Mouse (Mus musculus) forebrain, embryonic 11.5 days (tissue): ENCODE results near the gene Fut11. TPM values are rescaled to one million over a fixed set of nuclear protein-coding genes. Genes with fewer than 3 reads are reported as not detected.
A peak's percentile ranks its signal among the peaks of the same experiment; 100 is the strongest.
"Not testable (repeated sequence)": the region's sequence is repeated elsewhere in the genome, so short reads cannot be mapped to it uniquely, and the experiment has no call there.

Source experiments
- ATAC-seq: fragments of 200-750 bp; cut with Nextera tagmentation; replicated peaks from 2 replicates; pipeline ENCODE4 v1.8.0; 2017; ENCODE audit warnings: moderate TSS enrichment; ENCODE audit not compliant: low FRiP score
- DNase-seq: peaks from one replicate; pipeline ENCODE4 v3.0.0-alpha.2; 2017; ENCODE audit warnings: low spot score
- H3K27ac ChIP-seq: fragments of 300-500 bp; sonication (generic); 2 replicates; pipeline ENCODE4 v1.5.1; 2014; ENCODE audit warnings: low read depth, low read length
- H3K27me3 ChIP-seq: fragments of 300-500 bp; sonication (generic); 2 replicates; pipeline ENCODE4 v1.6.1; 2014; ENCODE audit warnings: mild to moderate bottlenecking, low read length, mixed read lengths; ENCODE audit not compliant: control insufficient read depth, insufficient read depth
- H3K36me3 ChIP-seq: fragments of 300-500 bp; sonication (generic); 2 replicates; pipeline ENCODE4 v1.6.1; 2014; ENCODE audit warnings: mild to moderate bottlenecking, low read length, moderate library complexity, mixed read lengths; ENCODE audit not compliant: control insufficient read depth, insufficient read depth
- H3K4me1 ChIP-seq: fragments of 300-500 bp; sonication (generic); replicated peaks from 2 replicates; pipeline ENCODE4 v1.6.1; 2014; ENCODE audit warnings: low read length, mixed read lengths; ENCODE audit not compliant: control insufficient read depth, insufficient read depth
- H3K4me2 ChIP-seq: fragments of 300-500 bp; sonication (generic); 2 replicates; pipeline ENCODE4 v1.6.1; 2014; ENCODE audit warnings: low read depth, mild to moderate bottlenecking, low read length, moderate library complexity, mixed read lengths; ENCODE audit not compliant: severe bottlenecking
- H3K4me3 ChIP-seq: fragments of 300-500 bp; sonication (generic); 2 replicates; pipeline ENCODE4 v1.5.1; 2014; ENCODE audit warnings: low read depth, low read length
- H3K9ac ChIP-seq: fragments of 300-500 bp; sonication (generic); 2 replicates; pipeline ENCODE4 v1.6.1; 2014; ENCODE audit warnings: low read length
- H3K9me3 ChIP-seq: fragments of 300-500 bp; sonication (generic); 2 replicates; pipeline ENCODE4 v1.6.1; 2016; ENCODE audit warnings: low read length, mixed read lengths; ENCODE audit not compliant: control insufficient read depth
- WGBS: fragments of 180-500 bp; shearing (Covaris S2); extraction: QIAGEN DNeasy Blood & Tissue Kit; methylation state at CpG from one replicate; pipeline ENCODE4 v1.1.7; 2014; 5-methylcytosine and 5-hydroxymethylcytosine counted together
- polyA plus RNA-seq: library from polyadenylated mRNA; unstranded; fragments of >200 nt; fragmentation: Nextera tagmentation; extraction: Ambion mirVana; gene quantifications from 2 replicates; pipeline ENCODE4 v1.2.1, GENCODE M21; 2014

Gene Fut11
- polyA plus RNA-seq, 1 experiment from 2014 or later, result 19.3 TPM

DNA sequence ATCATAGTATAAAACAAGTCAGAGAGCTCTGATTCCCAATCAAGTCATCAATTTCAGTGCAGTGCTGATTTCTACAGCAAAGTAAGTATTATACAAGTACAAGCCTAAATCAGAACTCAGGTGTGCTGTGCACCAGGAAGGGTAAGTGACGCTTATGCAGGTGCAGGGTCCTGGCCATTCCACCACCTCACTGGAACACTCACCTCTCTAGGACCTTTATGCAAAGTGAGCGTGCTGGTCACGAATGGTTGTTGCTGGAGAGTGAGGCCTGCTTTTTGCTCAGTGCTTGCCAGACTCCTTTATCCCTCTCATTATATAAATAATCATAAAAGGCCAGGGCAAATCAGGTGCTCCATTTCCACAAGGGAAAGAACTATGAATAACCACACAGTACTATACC is 5.6 kb downstream of the Fut11 start:
- no peak overlapping the region for H3K9ac ChIP-seq
- peaks cover 4% of the 10 kb centered on the region; the same call in 1 of the 2 replicates for H3K36me3 ChIP-seq
- DNase-seq (no peak), ATAC-seq (no peak)
- 89% methylated on average over 3 of the region's 3 CpGs for WGBS
- no peak overlapping the region for H3K27ac ChIP-seq
- H3K4me2 ChIP-seq, result no peak overlapping the region
- H3K4me1 ChIP-seq, result peaks cover 10% of the 10 kb centered on the region
- H3K4me3 ChIP-seq, result no peak overlapping the region
- no peaks in the 10 kb centered on the region for H3K9me3 ChIP-seq
- no peaks in the 10 kb centered on the region; the same call in 1 of the 2 replicates for H3K27me3 ChIP-seq

GRCm38 (mm10) chr14:20701554-20701953 is 6.8 kb downstream of the Fut11 start:
- Histone ChIP-seq H3K4me1 (peaks cover 3% of the 10 kb centered on the region), H3K9me3 (no peaks in the 10 kb centered on the region), H3K4me2 (peak overlapping the region; percentile 61; the same call in 1 of the 2 replicates), H3K27ac (no peak overlapping the region), H3K36me3 (peaks cover 4% of the 10 kb centered on the region; the same call in 1 of the 2 replicates), H3K9ac (no peak overlapping the region), H3K27me3 (no peaks in the 10 kb centered on the region), H3K4me3 (peak overlapping the region; percentile 68; the same call in 1 of the 2 replicates)
- 87% methylated on average over 8 of the region's 8 CpGs for WGBS
- DNase-seq (no peak), ATAC-seq (no peak)

GRCm38 (mm10) chr14:20702096-20702740 is 7.5 kb downstream of the Fut11 start:
- Histone ChIP-seq H3K9ac (peak overlapping the region; percentile 84), H3K36me3 (peaks cover 4% of the 10 kb centered on the region; the same call in 1 of the 2 replicates), H3K4me2 (peak overlapping the region; percentile 61), H3K4me1 (no peaks in the 10 kb centered on the region; the same call in 1 of the 2 replicates), H3K4me3 (peak overlapping the region; percentile 68), H3K27me3 (no peaks in the 10 kb centered on the region), H3K9me3 (no peaks in the 10 kb centered on the region), H3K27ac (no peak overlapping the region; the same call in 1 of the 2 replicates)
- ATAC-seq (peak; percentile 25), DNase-seq (no peak)
- 17% methylated on average over 15 of the region's 15 CpGs for WGBS

DNA sequence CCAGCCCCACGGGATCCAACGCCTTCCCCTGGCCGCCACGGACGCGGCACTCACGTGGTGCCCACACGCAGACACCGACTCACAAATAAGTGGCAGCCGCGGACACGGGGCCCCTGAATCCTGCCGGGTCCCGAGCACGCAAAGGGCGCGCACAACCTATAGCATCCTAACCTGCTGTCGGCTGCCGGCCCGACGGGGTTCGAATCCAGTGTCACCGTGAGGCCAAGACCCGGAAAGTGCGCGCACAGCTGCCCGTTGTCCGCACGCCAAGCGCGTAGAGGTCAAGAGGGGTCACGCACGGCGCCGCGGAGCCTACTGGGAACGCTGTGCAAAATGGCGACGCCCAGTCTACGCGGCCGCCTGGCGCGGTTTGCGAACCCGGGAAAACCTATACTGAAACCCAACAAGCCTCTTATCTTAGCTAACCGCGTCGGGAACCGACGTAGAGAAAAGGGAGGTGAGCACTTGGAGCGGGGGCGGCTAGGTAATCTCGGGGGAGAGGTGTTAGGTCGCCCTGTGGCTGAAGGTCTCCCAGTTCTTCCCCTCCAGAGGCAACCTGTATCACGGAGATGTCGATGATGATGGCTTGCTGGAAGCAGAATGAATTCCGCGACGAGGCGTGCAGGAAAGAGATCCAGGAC is 8.1 kb downstream of the Fut11 start, which contains the start of gene Chchd1:
Gene Chchd1, plus strand, starts transcription at position 266 of the 641 bp plus-strand sequence.
- Histone ChIP-seq H3K27me3 (no peaks in the 10 kb centered on the region), H3K36me3 (peaks cover 4% of the 10 kb centered on the region; the same call in 1 of the 2 replicates)
- ATAC-seq, result peak; percentile 74

DNA sequence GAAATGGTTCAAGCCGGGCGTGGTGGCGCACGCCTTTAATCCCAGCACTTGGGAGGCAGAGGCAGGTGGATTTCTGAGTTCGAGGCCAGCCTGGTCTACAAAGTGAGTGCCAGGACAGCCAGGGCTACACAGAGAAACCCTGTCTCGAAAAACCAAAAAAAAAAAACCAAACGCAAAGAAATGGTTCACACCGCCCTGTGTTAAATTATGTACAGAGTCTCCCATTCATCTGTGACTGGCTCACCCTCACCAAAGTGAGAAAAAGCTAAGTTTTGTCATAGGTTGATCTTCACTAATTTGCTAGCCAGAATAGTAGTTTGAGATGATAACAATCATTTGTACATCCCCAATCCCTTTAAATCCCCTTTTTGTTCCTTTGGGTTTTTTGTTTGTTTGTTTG is 8.7 kb downstream of the Fut11 start:
- DNase-seq, H3K4me1 ChIP-seq, H3K27me3 ChIP-seq, H3K36me3 ChIP-seq, H3K9me3 ChIP-seq, ATAC-seq: not testable (repeated sequence)
- H3K9ac ChIP-seq, result peak overlapping the region; percentile 84
- peak overlapping the region; percentile 68 for H3K4me3 ChIP-seq
- 8% methylated on average over 8 of the region's 8 CpGs for WGBS
- H3K4me2 ChIP-seq, result peak overlapping the region; percentile 61
- H3K27ac ChIP-seq, result peak overlapping the region; percentile 75; the same call in 1 of the 2 replicates

More for the DNA sequence above, 8.1 kb downstream of the Fut11 start, which contains the start of gene Chchd1:
- DNase-seq, result peak; percentile 95
- Histone ChIP-seq H3K4me3 (peak within 1 kb of the TSS; percentile 68), H3K9me3 (no peaks in the 10 kb centered on the region), H3K4me2 (peak within 1 kb of the TSS; percentile 61), H3K27ac (peak within 1 kb of the TSS; percentile 75; the same call in 1 of the 2 replicates), H3K4me1 (no peaks in the 10 kb centered on the region; the same call in 1 of the 2 replicates), H3K9ac (peak within 1 kb of the TSS; percentile 84)
- WGBS, result under 1% methylated on average over 61 of the region's 61 CpGs

- under 1% methylated on average over 80 of the region's 80 CpGs for whole genome bisulfite sequencing
- Histone ChIP-seq H3K4me1 (peaks cover 8% of the 10 kb centered on the region), H3K36me3 (peaks cover 4% of the 10 kb centered on the region; the same call in 1 of the 2 replicates), H3K4me3 (peak within 1 kb of the TSS; percentile 98), H3K27ac (peak within 1 kb of the TSS; percentile 68; the same call in 1 of the 2 replicates), H3K9me3 (no peaks in the 10 kb centered on the region), H3K27me3 (no peaks in the 10 kb centered on the region), H3K4me2 (peak within 1 kb of the TSS; percentile 66), H3K9ac (peak within 1 kb of the TSS; percentile 94)
- DNase-seq (peak; percentile 93), ATAC-seq (peak; percentile 90)
These were observed 12.7 kb downstream of the Fut11 start, which contains the start of gene Zswim8 for GRCm38 (mm10) chr14:20707201-20708190. Zswim8 (plus strand) TSS chr14:20707552.

GRCm38 (mm10) chr14:20708239-20708638 is 13.5 kb downstream of the Fut11 start:
- 11% methylated on average over 10 of the region's 10 CpGs for WGBS
- Histone ChIP-seq H3K4me1 (peaks cover 8% of the 10 kb centered on the region), H3K36me3 (peaks cover 5% of the 10 kb centered on the region; the same call in 1 of the 2 replicates), H3K4me2 (peak overlapping the region; percentile 66), H3K27ac (no peak overlapping the region), H3K9me3 (no peaks in the 10 kb centered on the region), H3K9ac (peak overlapping the region; percentile 94), H3K27me3 (no peaks in the 10 kb centered on the region), H3K4me3 (peak overlapping the region; percentile 98)
- DNase-seq, result no peak
- ATAC-seq, result no peak

DNA sequence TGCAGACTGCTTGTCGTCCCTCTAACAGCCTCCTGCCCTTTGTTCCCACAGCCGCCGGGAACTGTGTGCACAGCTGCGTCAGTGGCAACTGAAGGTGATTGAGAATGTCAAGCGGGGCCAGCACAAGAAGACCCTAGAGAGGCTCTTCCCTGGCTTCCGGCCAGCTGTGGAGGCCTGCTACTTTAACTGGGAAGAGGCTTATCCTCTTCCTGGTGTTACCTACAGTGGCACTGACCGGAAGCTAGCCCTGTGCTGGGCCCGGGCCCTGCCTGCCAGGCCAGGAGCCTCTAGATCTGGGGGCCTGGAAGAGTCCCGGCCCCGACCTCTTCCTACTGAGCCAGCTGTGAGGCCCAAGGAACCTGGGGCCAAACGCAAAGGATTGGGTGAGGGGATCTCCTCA is 19.1 kb downstream of the Fut11 start:
- WGBS, result 86% methylated on average over 11 of the region's 11 CpGs

More for the DNA sequence above, 19.1 kb downstream of the Fut11 start:
- Histone ChIP-seq H3K4me1 (peaks cover 4% of the 10 kb centered on the region), H3K27ac (no peak overlapping the region), H3K27me3 (no peaks in the 10 kb centered on the region), H3K9ac (no peak overlapping the region), H3K9me3 (no peaks in the 10 kb centered on the region), H3K4me2 (no peak overlapping the region), H3K4me3 (no peak overlapping the region), H3K36me3 (peaks cover 17% of the 10 kb centered on the region)
- DNase-seq (no peak), ATAC-seq (no peak)
